Mouse (Mus musculus) stomach, embryonic 16.5 days (tissue): Measurements from ENCODE around the gene Gm49318. TPM values are rescaled to one million over a fixed set of nuclear protein-coding genes. Genes with fewer than 3 reads are reported as not detected.
"Not testable (repeated sequence)": the region's sequence is repeated elsewhere in the genome, so short reads cannot be mapped to it uniquely, and the experiment has no call there.

Experiments
- ATAC-seq: fragments of 200-750 bp; cut with Nextera tagmentation; 2 replicates; pipeline ENCODE4 v1.8.0; 2017; ENCODE audit warnings: moderate number of reproducible peaks, moderate TSS enrichment; ENCODE audit not compliant: insufficient read depth, low FRiP score
- H3K27ac ChIP-seq: fragments of 300-500 bp; sonication (generic); 2 replicates; pipeline ENCODE4 v1.5.1; 2014; ENCODE audit warnings: low read length
- H3K27me3 ChIP-seq: fragments of 300-500 bp; sonication (generic); 2 replicates; pipeline ENCODE4 v1.6.1; 2014; ENCODE audit warnings: low read length, control low read depth, mixed read lengths; ENCODE audit not compliant: control insufficient read depth, insufficient read depth
- H3K36me3 ChIP-seq: fragments of 300-500 bp; sonication (generic); 2 replicates; pipeline ENCODE4 v1.6.1; 2014; ENCODE audit warnings: low read length; ENCODE audit not compliant: control insufficient read depth, insufficient read depth
- H3K4me1 ChIP-seq: fragments of 300-500 bp; sonication (generic); 2 replicates; pipeline ENCODE4 v1.6.1; 2014; ENCODE audit warnings: low read length, control low read depth, mixed read lengths; ENCODE audit not compliant: control insufficient read depth, insufficient read depth
- H3K4me2 ChIP-seq: fragments of 300-500 bp; sonication (generic); 2 replicates; pipeline ENCODE4 v1.6.1; 2014; ENCODE audit warnings: low read depth, low read length, mixed read lengths
- H3K4me3 ChIP-seq: fragments of 300-500 bp; sonication (generic); replicated peaks from 2 replicates; pipeline ENCODE4 v1.5.1; 2014; ENCODE audit warnings: mild to moderate bottlenecking, low read length
- H3K9ac ChIP-seq: fragments of 300-500 bp; sonication (generic); 2 replicates; pipeline ENCODE4 v1.6.1; 2014; ENCODE audit warnings: low read length
- H3K9me3 ChIP-seq: fragments of 300-500 bp; sonication (generic); replicated peaks from 2 replicates; pipeline ENCODE4 v1.6.1; 2016; ENCODE audit warnings: low read length, control low read depth; ENCODE audit not compliant: control insufficient read depth
- WGBS: fragments of 180-500 bp; shearing (Covaris S2); extraction: QIAGEN DNeasy Blood & Tissue Kit; methylation state at CpG from one replicate; pipeline ENCODE4 v1.1.7; 2014; 5-methylcytosine and 5-hydroxymethylcytosine counted together
- polyA plus RNA-seq: library from polyadenylated mRNA; unstranded; fragments of >200 nt; fragmentation: Nextera tagmentation; extraction: Ambion mirVana; gene quantifications from 2 replicates; pipeline ENCODE4 v1.2.1, GENCODE M21; 2015

Gene Gm49318
- polyA plus RNA-seq, 1 experiment from 2014 or later: not detected

- Histone ChIP-seq H3K9ac (peak overlapping the region; percentile 83), H3K4me3 (peak overlapping the region; percentile 88), H3K36me3 (0 out of 2 replicates have a peak, but pooled peaks cover 5% of the 10 kb centered on the region), H3K27me3 (no peaks in the 10 kb centered on the region), H3K9me3 (no peaks in the 10 kb centered on the region), H3K4me1 (peaks cover 8% of the 10 kb centered on the region; the same call in 1 of the 2 replicates), H3K4me2 (peak overlapping the region; percentile 75), H3K27ac (peak overlapping the region; percentile 94; the same call in 1 of the 2 replicates)
- WGBS: 26% methylated on average over 4 of the region's 4 CpGs
- ATAC-seq: no peak
These were observed 13.6 kb upstream of the Gm49318 start for GRCm38 (mm10) chr9:22084667-22085021.

- Histone ChIP-seq H3K4me2 (no peak overlapping the region), H3K36me3 (peaks cover 8% of the 10 kb centered on the region; the same call in 1 of the 2 replicates), H3K4me3 (no peak overlapping the region), H3K4me1 (no peaks in the 10 kb centered on the region), H3K9me3 (no peaks in the 10 kb centered on the region), H3K27me3 (no peaks in the 10 kb centered on the region), H3K27ac (no peak overlapping the region), H3K9ac (no peak overlapping the region)
- ATAC-seq: no peak
- 89% methylated on average over 23 of the region's 23 CpGs for WGBS
These were observed 5.2 kb upstream of the Gm49318 start for GRCm38 (mm10) chr9:22076223-22076622.

- not testable (repeated sequence) for H3K4me1 ChIP-seq, H3K9me3 ChIP-seq, H3K4me2 ChIP-seq, H3K4me3 ChIP-seq, H3K36me3 ChIP-seq, ATAC-seq, H3K27me3 ChIP-seq, H3K9ac ChIP-seq, H3K27ac ChIP-seq
- WGBS: 71% methylated on average over 5 of the region's 5 CpGs
These were observed 4.7 kb upstream of the Gm49318 start for GRCm38 (mm10) chr9:22075778-22076177.

GRCm38 (mm10) chr9:22072276-22072675, 1.2 kb upstream of the Gm49318 start:
- Histone ChIP-seq H3K9ac (no peak overlapping the region), H3K36me3 (peaks cover 3% of the 10 kb centered on the region; the same call in 1 of the 2 replicates), H3K27me3 (no peaks in the 10 kb centered on the region), H3K4me2 (no peak overlapping the region), H3K27ac (no peak overlapping the region), H3K4me1 (peaks cover 8% of the 10 kb centered on the region; the same call in 1 of the 2 replicates), H3K4me3 (no peak overlapping the region), H3K9me3 (no peaks in the 10 kb centered on the region)
- WGBS: 90% methylated on average over 4 of the region's 4 CpGs
- ATAC-seq: no peak

- Histone ChIP-seq H3K9me3 (no peaks in the 10 kb centered on the region), H3K4me1 (peaks cover 8% of the 10 kb centered on the region; the same call in 1 of the 2 replicates), H3K4me3 (peak overlapping the region; percentile 81), H3K36me3 (peaks cover 3% of the 10 kb centered on the region; the same call in 1 of the 2 replicates), H3K9ac (peak overlapping the region; percentile 92), H3K27ac (peak overlapping the region; percentile 98), H3K4me2 (peak overlapping the region; percentile 58), H3K27me3 (no peaks in the 10 kb centered on the region)
- WGBS: 62% methylated on average over 4 of the region's 4 CpGs
- 0 out of 2 replicates have a peak, but pooled peaks have one; percentile 0 for ATAC-seq
These were observed 1.0 kb downstream of the Gm49318 start for GRCm38 (mm10) chr9:22069881-22070553.

GRCm38 (mm10) chr9:22067195-22067594, 3.9 kb downstream of the Gm49318 start:
- H3K9ac ChIP-seq: no peak overlapping the region
- H3K4me1 ChIP-seq: peaks cover 8% of the 10 kb centered on the region; the same call in 1 of the 2 replicates
- H3K4me3 ChIP-seq: no peak overlapping the region
- H3K27me3 ChIP-seq: no peaks in the 10 kb centered on the region
- H3K9me3 ChIP-seq: no peaks in the 10 kb centered on the region
- H3K4me2 ChIP-seq: no peak overlapping the region
- 85% methylated on average over 5 of the region's 5 CpGs for WGBS
- H3K27ac ChIP-seq: no peak overlapping the region
- ATAC-seq: no peak
- peaks cover 11% of the 10 kb centered on the region; the same call in 1 of the 2 replicates for H3K36me3 ChIP-seq

GRCm38 (mm10) chr9:22066433-22066832, 4.6 kb downstream of the Gm49318 start:
- Histone ChIP-seq H3K36me3 (peaks cover 11% of the 10 kb centered on the region; the same call in 1 of the 2 replicates), H3K4me2 (no peak overlapping the region), H3K9ac (no peak overlapping the region), H3K9me3 (no peaks in the 10 kb centered on the region), H3K27ac (no peak overlapping the region), H3K4me1 (peaks cover 8% of the 10 kb centered on the region; the same call in 1 of the 2 replicates), H3K27me3 (no peaks in the 10 kb centered on the region), H3K4me3 (no peak overlapping the region)
- 67% methylated on average over 3 of the region's 3 CpGs for WGBS
- no peak for ATAC-seq

- Histone ChIP-seq H3K4me3 (no peak overlapping the region), H3K4me2 (no peak overlapping the region), H3K27me3 (no peaks in the 10 kb centered on the region), H3K27ac (no peak overlapping the region), H3K9ac (no peak overlapping the region), H3K36me3 (peaks cover 11% of the 10 kb centered on the region; the same call in 1 of the 2 replicates), H3K4me1 (peaks cover 8% of the 10 kb centered on the region; the same call in 1 of the 2 replicates), H3K9me3 (no peaks in the 10 kb centered on the region)
- WGBS: 88% methylated on average over 11 of the region's 11 CpGs
- no peak for ATAC-seq
These were observed 5.4 kb downstream of the Gm49318 start for GRCm38 (mm10) chr9:22065642-22066041.

GRCm38 (mm10) chr9:22064341-22064740, 6.7 kb downstream of the Gm49318 start:
- no peak overlapping the region for H3K9ac ChIP-seq
- H3K36me3 ChIP-seq: peaks cover 15% of the 10 kb centered on the region
- H3K4me1 ChIP-seq: no peaks in the 10 kb centered on the region
- 85% methylated on average over 3 of the region's 3 CpGs for WGBS
- H3K4me2 ChIP-seq: no peak overlapping the region
- H3K27me3 ChIP-seq: no peaks in the 10 kb centered on the region
- H3K9me3 ChIP-seq: no peaks in the 10 kb centered on the region
- H3K27ac ChIP-seq: no peak overlapping the region
- H3K4me3 ChIP-seq: no peak overlapping the region
- no peak for ATAC-seq
